Mouse (Mus musculus): ENCODE data around the gene Ccr7.
A peak's percentile ranks its signal among the peaks of the same experiment; 100 is the strongest.

Gene Ccr7

GRCm38 (mm10) chr11:99154987-99155641, at the start of gene Ccr7:
TSS of gene Ccr7 (minus strand) at chr11:99155077.
- DNase-seq (ENCODE audit: low read depth in 1 of 2, low spot score in 2 of 2): no peak

GRCm38 (mm10) chr11:99189154-99189582, 34.3 kb upstream of the Ccr7 start:
- DNase-seq (ENCODE audit: low read depth in 1 of 2, low spot score in 2 of 2): peak; percentile 49 to 67

- DNase-seq (ENCODE audit: low read depth in 1 of 2, low spot score in 2 of 2): no peak
Observed at GRCm38 (mm10) chr11:99187348-99187747, 32.5 kb upstream of the Ccr7 start.

- DNase-seq (ENCODE audit: low read depth in 1 of 2, low spot score in 2 of 2): no peak
Observed at GRCm38 (mm10) chr11:99186836-99187235, 32.0 kb upstream of the Ccr7 start.

GRCm38 (mm10) chr11:99182575-99182974, 27.7 kb upstream of the Ccr7 start:
- DNase-seq (ENCODE audit: low read depth in 1 of 2, low spot score in 2 of 2): peak in 1 of 2 experiments; percentile 46

- DNase-seq (ENCODE audit: low read depth in 1 of 2, low spot score in 2 of 2): no peak
Observed at GRCm38 (mm10) chr11:99180071-99180470, 25.2 kb upstream of the Ccr7 start.

- no peak for DNase-seq (ENCODE audit: low read depth in 1 of 2, low spot score in 2 of 2)
Observed at GRCm38 (mm10) chr11:99177925-99178198, 23.0 kb upstream of the Ccr7 start.

GRCm38 (mm10) chr11:99177054-99177924, 22.4 kb upstream of the Ccr7 start:
- DNase-seq (ENCODE audit: low read depth in 1 of 2, low spot score in 2 of 2): no peak

- no peak for DNase-seq (ENCODE audit: low read depth in 1 of 2, low spot score in 2 of 2)
Observed at GRCm38 (mm10) chr11:99172002-99172401, 17.1 kb upstream of the Ccr7 start.

- DNase-seq (ENCODE audit: low read depth in 1 of 2, low spot score in 2 of 2): no peak
Observed at GRCm38 (mm10) chr11:99171442-99171841, 16.6 kb upstream of the Ccr7 start.

- no peak for DNase-seq (ENCODE audit: low read depth in 1 of 2, low spot score in 2 of 2)
Observed at GRCm38 (mm10) chr11:99170547-99171267, 15.8 kb upstream of the Ccr7 start.

GRCm38 (mm10) chr11:99170005-99170404, 15.1 kb upstream of the Ccr7 start:
- DNase-seq (ENCODE audit: low read depth in 1 of 2, low spot score in 2 of 2): no peak

- DNase-seq (ENCODE audit: low read depth in 1 of 2, low spot score in 2 of 2): no peak
Observed at GRCm38 (mm10) chr11:99169438-99169837, 14.6 kb upstream of the Ccr7 start.

- peak in 1 of 2 experiments; percentile 29 for DNase-seq (ENCODE audit: low read depth in 1 of 2, low spot score in 2 of 2)
Observed at GRCm38 (mm10) chr11:99168030-99168474, 13.2 kb upstream of the Ccr7 start.

- no peak for DNase-seq (ENCODE audit: low read depth in 1 of 2, low spot score in 2 of 2)
Observed at GRCm38 (mm10) chr11:99167576-99167975, 12.7 kb upstream of the Ccr7 start.

GRCm38 (mm10) chr11:99166241-99166640, 11.4 kb upstream of the Ccr7 start:
- DNase-seq (ENCODE audit: low read depth in 1 of 2, low spot score in 2 of 2): no peak

GRCm38 (mm10) chr11:99165031-99165752, 10.3 kb upstream of the Ccr7 start:
- DNase-seq (ENCODE audit: low read depth in 1 of 2, low spot score in 2 of 2): no peak

GRCm38 (mm10) chr11:99162972-99163686, 8.3 kb upstream of the Ccr7 start:
- no peak for DNase-seq (ENCODE audit: low read depth in 1 of 2, low spot score in 2 of 2)

- DNase-seq (ENCODE audit: low read depth in 1 of 2, low spot score in 2 of 2): no peak
Observed at GRCm38 (mm10) chr11:99161648-99162047, 6.8 kb upstream of the Ccr7 start.

GRCm38 (mm10) chr11:99160228-99160627, 5.4 kb upstream of the Ccr7 start:
- DNase-seq (ENCODE audit: low read depth in 1 of 2, low spot score in 2 of 2): no peak

GRCm38 (mm10) chr11:99155817-99156216, 940 bp upstream of the Ccr7 start:
- no peak for DNase-seq (ENCODE audit: low read depth in 1 of 2, low spot score in 2 of 2)

Measured in monocyte, adult 2 months (primary cell).